Mouse (Mus musculus) midbrain, embryonic 11.5 days (tissue): ENCODE measurements around the gene 4930539E08Rik. TPM values are rescaled to one million over a fixed set of nuclear protein-coding genes. Genes with fewer than 3 reads are reported as not detected.

Experiments
- ATAC-seq: fragments of 200-750 bp; cut with Nextera tagmentation; 2 replicates; pipeline ENCODE4 v1.8.0; 2017; ENCODE audit warnings: moderate TSS enrichment, moderate library complexity; ENCODE audit not compliant: low FRiP score
- DNase-seq: peaks from one replicate; pipeline ENCODE4 v3.0.0; 2015; ENCODE audit warnings: low spot score; ENCODE audit errors: missing footprints
- H3K27ac ChIP-seq: fragments of 300-500 bp; sonication (generic); 2 replicates; pipeline ENCODE4 v1.5.1; 2014; ENCODE audit warnings: low read depth, low read length
- H3K27me3 ChIP-seq: fragments of 300-500 bp; sonication (generic); 2 replicates; pipeline ENCODE4 v1.6.1; 2014; ENCODE audit warnings: mild to moderate bottlenecking, low read length, moderate library complexity, mixed read lengths; ENCODE audit not compliant: control insufficient read depth, insufficient read depth
- H3K36me3 ChIP-seq: fragments of 300-500 bp; sonication (generic); 2 replicates; pipeline ENCODE4 v1.6.1; 2014; ENCODE audit warnings: mild to moderate bottlenecking, low read length, moderate library complexity, mixed read lengths; ENCODE audit not compliant: control insufficient read depth, insufficient read depth
- H3K4me1 ChIP-seq: fragments of 300-500 bp; sonication (generic); 2 replicates; pipeline ENCODE4 v1.6.1; 2014; ENCODE audit warnings: low read length; ENCODE audit not compliant: control insufficient read depth, insufficient read depth
- H3K4me2 ChIP-seq: fragments of 300-500 bp; sonication (generic); 2 replicates; pipeline ENCODE4 v1.6.1; 2014; ENCODE audit warnings: mild to moderate bottlenecking, moderate library complexity
- H3K4me3 ChIP-seq: fragments of 300-500 bp; sonication (generic); 2 replicates; pipeline ENCODE4 v1.5.1; 2014; ENCODE audit warnings: low read depth, low read length
- H3K9ac ChIP-seq: fragments of 300-500 bp; sonication (generic); 2 replicates; pipeline ENCODE4 v1.6.1; 2014; ENCODE audit warnings: low read length
- H3K9me3 ChIP-seq: fragments of 300-500 bp; sonication (generic); 2 replicates; pipeline ENCODE4 v1.6.1; 2016; ENCODE audit warnings: low read length; ENCODE audit not compliant: control insufficient read depth
- WGBS: fragments of 180-500 bp; shearing (Covaris S2); extraction: QIAGEN DNeasy Blood & Tissue Kit; methylation state at CpG from one replicate; pipeline ENCODE4 v1.1.7; 2014; 5-methylcytosine and 5-hydroxymethylcytosine counted together
- polyA plus RNA-seq: library from polyadenylated mRNA; unstranded; fragments of >200 nt; fragmentation: Nextera tagmentation; extraction: Ambion mirVana; gene quantifications from 2 replicates; pipeline ENCODE4 v1.2.1, GENCODE M21; 2014

Gene 4930539E08Rik
- polyA plus RNA-seq, 1 experiment from 2014 or later = not detected

DNA sequence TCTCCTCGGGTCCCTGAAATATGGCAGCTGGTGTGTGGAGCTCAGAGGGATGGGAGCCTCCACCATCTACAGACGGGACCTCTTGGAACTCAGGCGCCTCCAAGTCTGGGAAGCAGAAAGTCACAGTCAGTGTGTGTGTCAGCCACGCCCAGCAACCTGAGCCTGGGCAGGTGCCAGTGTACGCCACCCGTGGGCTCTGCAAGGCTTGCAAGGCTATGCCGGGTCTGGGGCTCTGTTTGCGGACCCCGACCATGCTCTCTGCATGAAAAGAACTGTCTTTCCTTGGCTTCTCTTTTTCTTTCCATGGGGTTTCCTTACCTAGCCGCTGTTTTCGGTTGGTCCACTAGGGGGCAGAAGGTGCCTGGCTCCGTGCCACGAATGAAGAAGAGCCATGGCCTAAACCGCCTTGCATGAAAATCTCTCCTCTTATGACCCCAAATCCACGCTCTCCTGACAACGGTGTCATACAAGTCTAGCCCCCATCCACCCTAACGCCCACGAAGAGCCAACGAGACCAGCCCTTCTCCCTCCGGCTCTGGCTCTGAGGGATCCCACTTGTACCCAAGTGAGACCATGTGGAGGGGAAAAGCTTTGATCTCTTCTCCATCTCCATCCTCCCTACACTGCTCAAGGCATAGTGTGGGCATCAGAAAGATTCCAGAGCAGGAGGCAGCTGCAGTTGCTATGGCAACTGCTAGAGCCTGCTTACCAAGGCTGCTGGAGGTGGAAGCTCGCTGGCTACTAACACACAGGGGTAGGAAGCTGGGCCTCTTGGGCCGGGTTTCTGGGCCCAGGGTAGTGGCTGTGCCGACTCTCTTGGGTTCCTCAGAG is 10.4 kb downstream of the 4930539E08Rik start:
- 0 out of 2 replicates have a peak overlapping the region, but pooled peaks have one; percentile 2 for H3K27ac ChIP-seq
- H3K4me1 ChIP-seq = peaks cover 12% of the 10 kb centered on the region
- 0 out of 2 replicates have a peak overlapping the region, but pooled peaks have one; percentile 17 for H3K9ac ChIP-seq
- H3K27me3 ChIP-seq = no peaks in the 10 kb centered on the region
- no peak overlapping the region for H3K4me3 ChIP-seq
- DNase-seq (peak; percentile 97), ATAC-seq (peak; percentile 27; the same call in 1 of the 2 replicates)
- H3K9me3 ChIP-seq = no peaks in the 10 kb centered on the region
- 23% methylated on average over 23 of the region's 23 CpGs for WGBS
- no peaks in the 10 kb centered on the region for H3K36me3 ChIP-seq
- H3K4me2 ChIP-seq = no peak overlapping the region

DNA sequence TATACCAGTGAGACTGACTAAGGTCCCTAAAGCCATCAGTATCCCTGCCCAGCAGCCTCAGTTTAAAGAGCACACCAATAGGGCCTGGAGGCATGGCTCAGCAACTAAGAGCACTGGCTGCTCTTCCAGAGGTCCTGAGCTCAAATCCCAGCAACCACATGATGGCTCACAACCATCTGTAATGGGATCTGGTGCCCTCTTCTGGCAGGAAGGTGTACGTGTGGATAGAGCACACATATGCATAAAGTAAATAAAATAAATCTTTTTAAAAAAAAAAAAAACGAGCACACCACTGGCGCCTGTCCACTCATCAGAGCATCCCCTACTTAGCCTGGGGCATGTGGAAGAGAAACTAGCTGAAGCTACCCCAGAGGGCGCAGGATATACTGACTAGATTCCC is 13.6 kb downstream of the 4930539E08Rik start:
- WGBS = 65% methylated on average over 4 of the region's 4 CpGs
- H3K27ac ChIP-seq = no peak overlapping the region
- no peak for DNase-seq
- H3K4me1 ChIP-seq = peaks cover 7% of the 10 kb centered on the region
- no peak overlapping the region for H3K4me3 ChIP-seq
- no peaks in the 10 kb centered on the region for H3K36me3 ChIP-seq
- no peaks in the 10 kb centered on the region for H3K27me3 ChIP-seq
- H3K9me3 ChIP-seq = no peaks in the 10 kb centered on the region
- no peak overlapping the region for H3K4me2 ChIP-seq
- no peak overlapping the region for H3K9ac ChIP-seq
- no peak for ATAC-seq

DNA sequence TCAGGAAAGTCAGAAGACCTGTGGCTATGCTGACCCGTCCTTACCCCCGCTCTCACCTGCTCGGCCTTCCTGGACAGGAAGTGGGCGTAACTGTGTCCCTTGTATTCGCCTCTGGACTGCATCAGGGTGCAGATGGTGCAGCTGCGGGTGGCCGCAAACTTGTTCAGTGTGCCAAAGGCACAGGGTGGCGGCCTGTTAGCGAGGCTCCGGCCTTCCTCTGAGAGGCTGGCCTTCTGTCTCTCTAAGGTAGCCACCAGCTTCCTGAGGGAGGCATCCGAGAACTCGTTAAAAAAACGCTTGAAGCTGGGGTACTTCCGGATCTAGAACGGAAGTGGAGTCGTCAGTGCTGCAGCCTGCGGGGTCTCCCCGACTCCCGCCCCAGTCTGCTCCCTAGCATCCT is 15.7 kb downstream of the 4930539E08Rik start:
- H3K4me1 ChIP-seq = no peaks in the 10 kb centered on the region; the same call in 1 of the 2 replicates
- DNase-seq (no peak), ATAC-seq (no peak)
- H3K9me3 ChIP-seq = no peaks in the 10 kb centered on the region
- H3K4me3 ChIP-seq = no peak overlapping the region
- no peak overlapping the region for H3K9ac ChIP-seq
- no peaks in the 10 kb centered on the region for H3K27me3 ChIP-seq
- no peaks in the 10 kb centered on the region for H3K36me3 ChIP-seq
- H3K27ac ChIP-seq = no peak overlapping the region
- 81% methylated on average over 19 of the region's 19 CpGs for WGBS
- no peak overlapping the region for H3K4me2 ChIP-seq

DNA sequence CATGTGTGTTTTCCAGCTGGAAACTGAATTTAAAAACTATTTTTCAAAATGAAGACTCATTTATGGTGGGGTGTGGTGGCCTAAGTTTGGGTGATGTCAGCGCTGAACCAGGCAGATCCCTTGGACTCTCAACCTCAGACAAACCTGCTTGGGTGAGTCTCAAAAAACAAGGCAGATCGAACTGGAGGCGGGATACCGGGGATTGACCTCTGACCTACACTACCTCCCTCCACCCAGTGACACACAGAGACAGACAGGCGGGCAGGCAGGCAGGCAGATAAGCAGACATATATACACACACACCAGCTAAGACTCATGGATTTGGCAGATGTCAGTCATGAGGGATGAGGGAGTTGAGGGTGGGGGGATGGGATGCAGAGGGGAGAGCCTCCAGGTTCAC is 16.9 kb downstream of the 4930539E08Rik start:
- ATAC-seq = no peak
- Histone ChIP-seq H3K4me3 (no peak overlapping the region), H3K27me3 (no peaks in the 10 kb centered on the region), H3K9me3 (no peaks in the 10 kb centered on the region), H3K4me2 (no peak overlapping the region), H3K36me3 (no peaks in the 10 kb centered on the region), H3K27ac (no peak overlapping the region), H3K9ac (no peak overlapping the region), H3K4me1 (no peaks in the 10 kb centered on the region)
- WGBS = 56% methylated on average over 5 of the region's 5 CpGs
- DNase-seq = no peak

DNA sequence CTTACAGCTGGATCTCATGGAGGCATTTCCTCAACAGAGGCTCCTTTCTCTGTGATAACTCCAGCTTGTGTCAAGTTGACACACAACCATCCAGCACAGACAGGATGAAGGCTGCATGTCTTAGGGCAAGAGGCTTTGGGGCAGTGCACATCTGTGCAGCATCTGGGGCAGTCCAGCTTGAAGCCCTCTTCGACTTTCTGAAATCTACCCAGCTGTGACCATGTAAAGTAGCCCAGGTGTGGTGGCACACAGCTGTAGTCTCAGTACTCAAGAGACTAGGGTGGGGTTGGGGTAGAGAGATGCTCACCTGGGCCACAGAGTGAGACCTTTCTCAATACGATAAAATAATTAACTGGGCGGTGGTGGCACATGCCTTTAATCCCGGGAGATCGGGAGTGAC is 17.3 kb downstream of the 4930539E08Rik start:
- H3K27me3 ChIP-seq = no peaks in the 10 kb centered on the region
- DNase-seq (no peak), ATAC-seq (no peak)
- H3K9me3 ChIP-seq = no peaks in the 10 kb centered on the region
- no peaks in the 10 kb centered on the region for H3K4me1 ChIP-seq
- H3K36me3 ChIP-seq = no peaks in the 10 kb centered on the region
- no peak overlapping the region for H3K4me2 ChIP-seq
- no peak overlapping the region for H3K27ac ChIP-seq
- no peak overlapping the region for H3K4me3 ChIP-seq
- H3K9ac ChIP-seq = no peak overlapping the region
- 91% methylated on average over 5 of the region's 5 CpGs for WGBS

DNA sequence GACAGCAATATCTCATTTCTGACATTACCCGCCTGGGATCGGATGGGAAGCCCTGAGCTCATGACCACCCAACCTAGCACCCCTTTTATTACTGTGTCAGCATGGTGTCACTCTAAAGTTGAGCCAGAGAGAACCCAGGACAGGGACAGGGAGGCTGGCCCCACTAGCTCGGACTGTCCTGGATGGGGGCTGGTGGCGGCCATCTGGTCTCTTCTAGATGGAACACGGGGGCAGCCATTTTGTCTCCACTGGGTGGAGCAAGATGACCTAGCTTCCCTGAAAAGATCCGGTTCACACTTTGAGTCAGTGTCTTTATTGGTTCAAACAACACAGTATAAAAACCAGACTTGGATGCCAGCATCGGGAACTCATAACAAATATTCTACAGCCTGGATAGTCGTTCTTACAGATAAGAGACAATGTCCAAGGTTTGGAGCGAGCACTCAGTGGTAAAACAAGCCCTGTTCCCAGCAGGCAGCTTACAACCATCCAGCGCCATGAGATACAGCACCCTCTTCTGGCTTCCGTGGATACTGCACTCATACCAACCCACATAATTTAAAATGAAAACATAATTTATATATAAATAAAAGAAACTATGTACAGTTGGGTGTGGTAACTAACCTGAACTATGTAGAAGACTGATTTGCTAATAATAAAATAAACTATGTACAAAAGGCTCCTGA is 18.9 kb downstream of the 4930539E08Rik start:
- Histone ChIP-seq H3K4me1 (no peaks in the 10 kb centered on the region), H3K4me2 (no peak overlapping the region), H3K4me3 (no peak overlapping the region), H3K9ac (no peak overlapping the region), H3K27ac (no peak overlapping the region), H3K27me3 (no peaks in the 10 kb centered on the region), H3K36me3 (no peaks in the 10 kb centered on the region), H3K9me3 (no peaks in the 10 kb centered on the region)
- ATAC-seq (no peak), DNase-seq (no peak)
- 89% methylated on average over 11 of the region's 11 CpGs for WGBS

DNA sequence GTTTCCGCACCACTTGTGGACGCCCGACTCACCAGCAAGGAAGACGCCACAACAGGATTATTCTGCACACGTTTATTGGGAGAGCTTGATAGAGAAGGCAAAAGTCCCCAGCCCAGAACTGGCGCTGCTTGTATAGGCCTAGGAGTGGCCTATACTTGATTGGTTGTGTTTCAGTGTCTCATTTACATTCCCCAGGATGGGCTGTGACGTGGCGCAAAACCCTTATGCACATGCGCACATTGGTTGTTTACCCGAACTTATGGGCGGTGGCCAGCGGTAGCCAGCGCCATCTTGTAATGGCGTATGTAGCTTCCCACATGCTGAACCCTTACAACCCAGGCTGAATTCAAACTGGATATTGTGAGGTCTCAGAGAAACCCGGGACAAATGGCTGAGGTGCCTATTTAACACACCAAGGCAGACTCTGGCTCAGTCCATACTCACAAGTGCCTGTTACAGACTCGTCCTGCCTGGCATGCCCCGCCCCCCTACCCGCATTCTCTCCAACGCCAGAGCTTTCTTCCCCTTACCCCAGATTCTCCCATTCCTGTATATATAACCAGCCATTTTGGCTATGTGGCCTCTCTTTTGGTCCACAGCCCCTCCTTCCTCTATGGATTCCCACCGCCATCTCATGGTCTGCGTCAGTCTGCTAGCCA is 19.8 kb downstream of the 4930539E08Rik start:
- no peaks in the 10 kb centered on the region for H3K9me3 ChIP-seq
- no peaks in the 10 kb centered on the region for H3K4me1 ChIP-seq
- no peak overlapping the region for H3K9ac ChIP-seq
- ATAC-seq (no peak), DNase-seq (no peak)
- H3K27ac ChIP-seq = no peak overlapping the region
- no peak overlapping the region for H3K4me2 ChIP-seq
- no peaks in the 10 kb centered on the region for H3K27me3 ChIP-seq
- H3K4me3 ChIP-seq = no peak overlapping the region
- no peaks in the 10 kb centered on the region for H3K36me3 ChIP-seq
- WGBS = 93% methylated on average over 21 of the region's 21 CpGs

DNA sequence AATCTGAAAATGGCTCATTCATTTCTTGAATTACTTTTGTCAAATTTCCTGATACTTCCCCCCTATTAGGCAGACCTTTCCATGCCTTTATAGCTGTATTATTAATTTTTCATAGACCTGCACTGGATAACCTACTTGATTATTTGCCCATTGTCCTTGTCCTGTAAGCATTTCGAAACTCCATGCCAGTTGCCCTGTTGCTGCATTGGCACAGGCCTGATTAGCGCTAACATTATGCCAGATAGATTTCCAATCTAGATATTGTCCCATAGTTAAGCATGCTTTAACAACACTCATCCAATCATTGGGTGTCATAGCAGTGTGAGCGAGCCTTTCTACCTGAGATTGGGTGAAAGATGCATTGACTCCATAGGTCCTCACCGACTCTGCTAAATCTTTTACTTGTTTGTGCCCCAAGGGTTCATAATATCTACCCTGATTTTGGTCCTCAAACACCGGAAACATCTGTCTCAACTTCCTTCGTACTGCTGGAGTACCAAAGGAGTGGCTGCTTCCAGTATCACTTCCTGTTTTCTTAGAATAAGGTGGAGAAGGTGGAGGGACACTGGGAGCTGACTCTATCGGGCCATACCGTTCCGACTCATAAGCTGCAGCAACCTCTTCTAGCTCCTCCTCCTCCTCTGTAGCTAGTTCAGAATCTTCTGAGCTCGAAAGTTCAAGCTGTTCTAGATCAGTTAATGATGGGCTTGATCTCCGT is 20.9 kb downstream of the 4930539E08Rik start:
- no peak overlapping the region for H3K9ac ChIP-seq
- H3K27ac ChIP-seq = no peak overlapping the region
- no peaks in the 10 kb centered on the region for H3K4me1 ChIP-seq
- no peaks in the 10 kb centered on the region for H3K27me3 ChIP-seq
- no peaks in the 10 kb centered on the region for H3K9me3 ChIP-seq
- DNase-seq = no peak
- H3K4me3 ChIP-seq = no peak overlapping the region
- no peaks in the 10 kb centered on the region for H3K36me3 ChIP-seq
- 88% methylated on average over 11 of the region's 11 CpGs for WGBS
- no peak overlapping the region for H3K4me2 ChIP-seq
- no peak for ATAC-seq
